Mouse (Mus musculus) hindbrain, postnatal 0 days (tissue): ENCODE measurements around the gene Rbms1. TPM values are rescaled to one million over a fixed set of nuclear protein-coding genes. Genes with fewer than 3 reads are reported as not detected.

Experiments used
- ATAC-seq: fragments of 200-750 bp; cut with Nextera tagmentation; 2 replicates; pipeline ENCODE4 v1.8.0; 2017; ENCODE audit warnings: mild to moderate bottlenecking, moderate TSS enrichment, moderate library complexity
- DNase-seq: peaks from one replicate; pipeline ENCODE4 v3.0.0-alpha.2; 2015; ENCODE audit warnings: low spot score
- H3K27ac ChIP-seq: fragments of 300-500 bp; sonication (generic); 2 replicates; pipeline ENCODE4 v1.5.1; 2014; ENCODE audit warnings: mild to moderate bottlenecking
- H3K27me3 ChIP-seq: fragments of 300-500 bp; sonication (generic); 2 replicates; pipeline ENCODE4 v1.6.1; 2014; ENCODE audit warnings: low read length, mixed read lengths; ENCODE audit not compliant: insufficient read depth
- H3K36me3 ChIP-seq: fragments of 300-500 bp; sonication (generic); 2 replicates; pipeline ENCODE4 v1.6.1; 2014; ENCODE audit warnings: low read length, mixed read lengths; ENCODE audit not compliant: insufficient read depth
- H3K4me1 ChIP-seq: fragments of 300-500 bp; sonication (generic); 2 replicates; pipeline ENCODE4 v1.6.1; 2014; ENCODE audit warnings: antibody characterized with exemption, low read length, mixed read lengths; ENCODE audit not compliant: insufficient read depth
- H3K4me2 ChIP-seq: fragments of 300-500 bp; sonication (generic); 2 replicates; pipeline ENCODE4 v1.6.1; 2014; ENCODE audit warnings: low read depth, mild to moderate bottlenecking, low read length, moderate library complexity, mixed read lengths
- H3K4me3 ChIP-seq: fragments of 300-500 bp; sonication (generic); 2 replicates; pipeline ENCODE4 v1.5.1; 2014; ENCODE audit warnings: low read length
- H3K9ac ChIP-seq: fragments of 300-500 bp; sonication (generic); replicated peaks from 2 replicates; pipeline ENCODE4 v1.6.1; 2014; ENCODE audit warnings: mild to moderate bottlenecking, low read length, moderate library complexity, mixed read lengths
- H3K9me3 ChIP-seq: fragments of 300-500 bp; sonication (generic); 2 replicates; pipeline ENCODE4 v1.6.1; 2016; ENCODE audit warnings: low read length, mixed read lengths
- CTCF ChIP-seq: IDR thresholded peaks from 2 replicates; pipeline ENCODE4 v1.5.1; 2016; ENCODE audit warnings: antibody characterized with exemption, control low read depth, low read depth
- WGBS: fragments of 180-500 bp; shearing (Covaris S2); extraction: QIAGEN DNeasy Blood & Tissue Kit; methylation state at CpG from one replicate; pipeline ENCODE4 v1.1.7; 2014; 5-methylcytosine and 5-hydroxymethylcytosine counted together
- polyA plus RNA-seq: library from polyadenylated mRNA; unstranded; fragments of >200 nt; fragmentation: Nextera tagmentation; extraction: Ambion mirVana; gene quantifications from 2 replicates; pipeline ENCODE4 v1.2.1, GENCODE M21; 2015
- total RNA-seq: library from RNA; depleted of rRNA; stranded (reverse); fragments of >200 nt; gene quantifications from 2 replicates; pipeline ENCODE4 v1.2.3, GENCODE M21; 2014

Rbms1 gene
- total and polyA plus RNA-seq, 2 experiments from 2014 or later, result 66.2 to 69.7 TPM

GRCm38 (mm10) chr2:60869001-60869743, 93.8 kb downstream of the Rbms1 start:
- TF ChIP-seq CTCF, result no peak
- Histone ChIP-seq H3K4me2 (no peak overlapping the region), H3K27ac (no peak overlapping the region), H3K9me3 (no peaks in the 10 kb centered on the region), H3K27me3 (no peaks in the 10 kb centered on the region), H3K9ac (no peak overlapping the region), H3K36me3 (no peaks in the 10 kb centered on the region), H3K4me3 (no peak overlapping the region), H3K4me1 (no peaks in the 10 kb centered on the region)
- ATAC-seq, result no peak
- WGBS, result 79% methylated on average over 12 of the region's 12 CpGs
- DNase-seq, result no peak

- H3K9ac ChIP-seq, result no peak overlapping the region
- H3K4me2 ChIP-seq, result no peak overlapping the region
- WGBS, result 74% methylated on average over 4 of the region's 4 CpGs
- H3K36me3 ChIP-seq, result no peaks in the 10 kb centered on the region
- no peaks in the 10 kb centered on the region for H3K9me3 ChIP-seq
- no peak for ATAC-seq
- TF ChIP-seq CTCF, result no peak
- H3K27me3 ChIP-seq, result no peaks in the 10 kb centered on the region
- no peak overlapping the region for H3K27ac ChIP-seq
- no peak overlapping the region for H3K4me3 ChIP-seq
- no peak for DNase-seq
- no peaks in the 10 kb centered on the region for H3K4me1 ChIP-seq
Measured at GRCm38 (mm10) chr2:60868060-60868662, 94.8 kb downstream of the Rbms1 start.

GRCm38 (mm10) chr2:60867304-60867703, 95.7 kb downstream of the Rbms1 start:
- Histone ChIP-seq H3K27me3 (no peaks in the 10 kb centered on the region), H3K27ac (no peak overlapping the region), H3K4me1 (no peaks in the 10 kb centered on the region), H3K9me3 (no peaks in the 10 kb centered on the region), H3K9ac (no peak overlapping the region), H3K4me2 (no peak overlapping the region), H3K36me3 (no peaks in the 10 kb centered on the region), H3K4me3 (no peak overlapping the region)
- ATAC-seq (no peak), DNase-seq (no peak)
- no peak for TF ChIP-seq CTCF
- 95% methylated on average over 8 of the region's 8 CpGs for WGBS

- Histone ChIP-seq H3K36me3 (no peaks in the 10 kb centered on the region), H3K4me2 (no peak overlapping the region), H3K4me1 (no peaks in the 10 kb centered on the region), H3K27ac (no peak overlapping the region), H3K27me3 (no peaks in the 10 kb centered on the region), H3K9me3 (no peaks in the 10 kb centered on the region), H3K9ac (no peak overlapping the region), H3K4me3 (no peak overlapping the region)
- DNase-seq (no peak), ATAC-seq (no peak)
- WGBS, result 83% methylated on average over 1 of the region's 1 CpGs
- TF ChIP-seq CTCF, result no peak
Measured at GRCm38 (mm10) chr2:60865869-60866268, 97.1 kb downstream of the Rbms1 start.

- Histone ChIP-seq H3K9me3 (no peaks in the 10 kb centered on the region), H3K36me3 (no peaks in the 10 kb centered on the region), H3K4me3 (no peak overlapping the region), H3K27me3 (no peaks in the 10 kb centered on the region), H3K4me2 (no peak overlapping the region), H3K9ac (no peak overlapping the region), H3K27ac (no peak overlapping the region), H3K4me1 (no peaks in the 10 kb centered on the region)
- WGBS, result 70% methylated on average over 5 of the region's 5 CpGs
- no peak for TF ChIP-seq CTCF
- DNase-seq, result no peak
- ATAC-seq, result no peak
Measured at GRCm38 (mm10) chr2:60864977-60865376, 98.0 kb downstream of the Rbms1 start.

GRCm38 (mm10) chr2:60864256-60864795, 98.7 kb downstream of the Rbms1 start:
- Histone ChIP-seq H3K9me3 (no peaks in the 10 kb centered on the region), H3K4me2 (no peak overlapping the region), H3K36me3 (no peaks in the 10 kb centered on the region), H3K4me3 (no peak overlapping the region), H3K27me3 (no peaks in the 10 kb centered on the region), H3K27ac (no peak overlapping the region), H3K4me1 (no peaks in the 10 kb centered on the region), H3K9ac (no peak overlapping the region)
- ATAC-seq (no peak), DNase-seq (no peak)
- no peak for TF ChIP-seq CTCF
- 68% methylated on average over 5 of the region's 5 CpGs for WGBS

- H3K4me2 ChIP-seq, result no peak overlapping the region
Measured at GRCm38 (mm10) chr2:60863827-60864226, 99.2 kb downstream of the Rbms1 start.

More at GRCm38 (mm10) chr2:60863827-60864226, 99.2 kb downstream of the Rbms1 start:
- Histone ChIP-seq H3K27ac (no peak overlapping the region), H3K9me3 (no peaks in the 10 kb centered on the region), H3K9ac (no peak overlapping the region), H3K4me3 (no peak overlapping the region), H3K36me3 (no peaks in the 10 kb centered on the region), H3K27me3 (no peaks in the 10 kb centered on the region), H3K4me1 (no peaks in the 10 kb centered on the region)
- 67% methylated on average over 2 of the region's 2 CpGs for WGBS
- ATAC-seq (peak; percentile 45; the same call in 1 of the 2 replicates), DNase-seq (peak; percentile 32)
- no peak for TF ChIP-seq CTCF
